Mouse (Mus musculus): ENCODE measurements around the gene Metrnl. TPM values are rescaled to one million over a fixed set of nuclear protein-coding genes. Genes with fewer than 3 reads are reported as not detected.

Gene Metrnl
- polyA plus RNA-seq, 2 experiments, result 2.1 to 3.4 TPM

- TF ChIP-seq EP300 (IDR thresholded peaks at IDR 0.05; ENCODE audit: low read depth) (no peak), CTCF (IDR thresholded peaks at IDR 0.05; ENCODE audit: low read depth) (peak; percentile 35)
- peak within 1 kb of the TSS; percentile 59 for H3K9ac ChIP-seq (replicated peaks)
- H3K4me2 ChIP-seq (ENCODE audit: low read depth), result peak within 1 kb of the TSS; percentile 78
- peak within 1 kb of the TSS; percentile 50 for H3K4me3 ChIP-seq (ENCODE audit: insufficient read depth in 1 of 2, low read depth in 2 of 2, low read length in 2 of 2)
- DNase-seq (ENCODE audit: low read depth in 3 of 3, low spot score in 3 of 3) (peak; percentile 95 to 96 (median 95)), ATAC-seq (ENCODE audit: insufficient read depth) (peak; percentile 100)
- peaks cover 5% of the 10 kb centered on the region in 2 experiments for H3K4me1 ChIP-seq (replicated peaks; ENCODE audit: control insufficient read depth in 2 of 2, insufficient read depth in 2 of 2, low read length in 1 of 2)
- H3K27me3 ChIP-seq (ENCODE audit: control insufficient read depth, insufficient read depth, low read length), result no peaks in the 10 kb centered on the region
- no peaks in the 10 kb centered on the region for H3K9me3 ChIP-seq (ENCODE audit: control insufficient read depth, low read length)
- WGBS (ENCODE audit: insufficient replicate concordance), result under 1% methylated on average over 46 of the region's 46 CpGs
- H3K36me3 ChIP-seq (replicated peaks; ENCODE audit: control insufficient read depth, insufficient read depth, low read depth), result no peaks in the 10 kb centered on the region
- peak within 1 kb of the TSS; percentile 53 for H3K27ac ChIP-seq
These were observed 28.3 kb upstream of the Metrnl start, which contains the start of gene B3gntl1 for GRCm38 (mm10) chr11:121672990-121673572. Gene B3gntl1 (minus strand): TSS chr11:121673153.

- Histone ChIP-seq H3K36me3 (replicated peaks; ENCODE audit: control insufficient read depth, insufficient read depth, low read depth) (no peaks in the 10 kb centered on the region), H3K9ac (replicated peaks) (peak overlapping the region; percentile 59), H3K4me1 (replicated peaks; ENCODE audit: control insufficient read depth in 2 of 2, insufficient read depth in 2 of 2, low read length in 1 of 2) (peaks cover 5% of the 10 kb centered on the region in 2 experiments), H3K27ac (peak overlapping the region; percentile 53), H3K4me2 (ENCODE audit: low read depth) (peak overlapping the region; percentile 78), H3K4me3 (ENCODE audit: insufficient read depth in 1 of 2, low read depth in 2 of 2, low read length in 2 of 2) (peak overlapping the region; percentile 50), H3K9me3 (ENCODE audit: control insufficient read depth, low read length) (no peaks in the 10 kb centered on the region), H3K27me3 (ENCODE audit: control insufficient read depth, insufficient read depth, low read length) (no peaks in the 10 kb centered on the region)
- 52% methylated on average over 7 of the region's 7 CpGs for WGBS (ENCODE audit: insufficient replicate concordance)
- ATAC-seq (ENCODE audit: insufficient read depth) (no peak), DNase-seq (ENCODE audit: low read depth in 3 of 3, low spot score in 3 of 3) (no peak)
- TF ChIP-seq EP300 (IDR thresholded peaks at IDR 0.05; ENCODE audit: low read depth), result no peak
- no peak for TF ChIP-seq CTCF (IDR thresholded peaks at IDR 0.05; ENCODE audit: low read depth)
These were observed 27.7 kb upstream of the Metrnl start for GRCm38 (mm10) chr11:121673629-121674028.

GRCm38 (mm10) chr11:121676836-121677235, 24.5 kb upstream of the Metrnl start:
- DNase-seq (ENCODE audit: low read depth in 3 of 3, low spot score in 3 of 3) (no peak), ATAC-seq (ENCODE audit: insufficient read depth) (no peak)
- Histone ChIP-seq H3K4me1 (replicated peaks; ENCODE audit: control insufficient read depth in 2 of 2, insufficient read depth in 2 of 2, low read length in 1 of 2) (peaks cover 5% of the 10 kb centered on the region in 2 experiments), H3K27ac (no peak overlapping the region), H3K4me3 (ENCODE audit: insufficient read depth in 1 of 2, low read depth in 2 of 2, low read length in 2 of 2) (no peak overlapping the region), H3K27me3 (ENCODE audit: control insufficient read depth, insufficient read depth, low read length) (no peaks in the 10 kb centered on the region), H3K36me3 (replicated peaks; ENCODE audit: control insufficient read depth, insufficient read depth, low read depth) (no peaks in the 10 kb centered on the region), H3K9me3 (ENCODE audit: control insufficient read depth, low read length) (no peaks in the 10 kb centered on the region), H3K4me2 (ENCODE audit: low read depth) (no peak overlapping the region), H3K9ac (replicated peaks) (no peak overlapping the region)
- TF ChIP-seq EP300 (IDR thresholded peaks at IDR 0.05; ENCODE audit: low read depth), result no peak
- TF ChIP-seq CTCF (IDR thresholded peaks at IDR 0.05; ENCODE audit: low read depth), result no peak
- 64% methylated on average over 2 of the region's 2 CpGs for WGBS (ENCODE audit: insufficient replicate concordance)

- Histone ChIP-seq H3K4me3 (ENCODE audit: insufficient read depth in 1 of 2, low read depth in 2 of 2, low read length in 2 of 2) (no peak overlapping the region), H3K4me2 (ENCODE audit: low read depth) (no peak overlapping the region), H3K9me3 (ENCODE audit: control insufficient read depth, low read length) (no peaks in the 10 kb centered on the region), H3K9ac (replicated peaks) (no peak overlapping the region), H3K4me1 (replicated peaks; ENCODE audit: control insufficient read depth in 2 of 2, insufficient read depth in 2 of 2, low read length in 1 of 2) (no peaks in the 10 kb centered on the region), H3K36me3 (replicated peaks; ENCODE audit: control insufficient read depth, insufficient read depth, low read depth) (no peaks in the 10 kb centered on the region), H3K27me3 (ENCODE audit: control insufficient read depth, insufficient read depth, low read length) (no peaks in the 10 kb centered on the region), H3K27ac (no peak overlapping the region)
- ATAC-seq (ENCODE audit: insufficient read depth) (no peak), DNase-seq (ENCODE audit: low read depth in 3 of 3, low spot score in 3 of 3) (no peak)
- WGBS (ENCODE audit: insufficient replicate concordance), result 50% methylated on average over 2 of the region's 2 CpGs
- no peak for TF ChIP-seq CTCF (IDR thresholded peaks at IDR 0.05; ENCODE audit: low read depth)
- TF ChIP-seq EP300 (IDR thresholded peaks at IDR 0.05; ENCODE audit: low read depth), result no peak
These were observed 21.8 kb upstream of the Metrnl start for GRCm38 (mm10) chr11:121679581-121679980.

- no peak for ATAC-seq (ENCODE audit: insufficient read depth)
- TF ChIP-seq CTCF (IDR thresholded peaks at IDR 0.05; ENCODE audit: low read depth) (peak; percentile 68), EP300 (IDR thresholded peaks at IDR 0.05; ENCODE audit: low read depth) (no peak)
- H3K4me3 ChIP-seq (ENCODE audit: insufficient read depth in 1 of 2, low read depth in 2 of 2, low read length in 2 of 2), result no peak overlapping the region
- no peaks in the 10 kb centered on the region for H3K9me3 ChIP-seq (ENCODE audit: control insufficient read depth, low read length)
- H3K27me3 ChIP-seq (ENCODE audit: control insufficient read depth, insufficient read depth, low read length), result no peaks in the 10 kb centered on the region
- no peaks in the 10 kb centered on the region for H3K36me3 ChIP-seq (replicated peaks; ENCODE audit: control insufficient read depth, insufficient read depth, low read depth)
- no peak overlapping the region for H3K27ac ChIP-seq
- DNase-seq (ENCODE audit: low read depth in 3 of 3, low spot score in 3 of 3), result no peak
- no peak overlapping the region for H3K4me2 ChIP-seq (ENCODE audit: low read depth)
- 37% methylated on average over 5 of the region's 5 CpGs for whole genome bisulfite sequencing (ENCODE audit: insufficient replicate concordance)
- H3K9ac ChIP-seq (replicated peaks), result no peak overlapping the region
- H3K4me1 ChIP-seq (replicated peaks; ENCODE audit: control insufficient read depth in 2 of 2, insufficient read depth in 2 of 2, low read length in 1 of 2), result no peaks in the 10 kb centered on the region
These were observed 20.6 kb upstream of the Metrnl start for GRCm38 (mm10) chr11:121680750-121681149.
